Mouse (Mus musculus) heart, embryonic 10.5 days (tissue): ENCODE measurements around the gene Stim2. TPM values are rescaled to one million over a fixed set of nuclear protein-coding genes. Genes with fewer than 3 reads are reported as not detected.

Source experiments
- DNase-seq: peaks from one replicate; pipeline ENCODE4 v3.0.0-alpha.2; 2017; ENCODE audit warnings: low spot score
- H3K27ac ChIP-seq: fragments of 300-500 bp; sonication (generic); 2 replicates; pipeline ENCODE4 v1.5.1; 2016; ENCODE audit warnings: mild to moderate bottlenecking
- H3K27me3 ChIP-seq: fragments of 300-500 bp; sonication (generic); 2 replicates; pipeline ENCODE4 v1.6.1; 2016; ENCODE audit warnings: mild to moderate bottlenecking; ENCODE audit not compliant: poor library complexity, insufficient read depth, severe bottlenecking
- H3K36me3 ChIP-seq: fragments of 300-500 bp; sonication (generic); 2 replicates; pipeline ENCODE4 v1.6.1; 2016; ENCODE audit warnings: mild to moderate bottlenecking, moderate library complexity
- H3K4me1 ChIP-seq: fragments of 300-500 bp; sonication (generic); 2 replicates; pipeline ENCODE4 v1.6.1; 2016; ENCODE audit warnings: mild to moderate bottlenecking
- H3K4me3 ChIP-seq: fragments of 300-500 bp; sonication (generic); 2 replicates; pipeline ENCODE4 v1.5.1; 2016; ENCODE audit warnings: mild to moderate bottlenecking, moderate library complexity
- H3K9me3 ChIP-seq: fragments of 300-500 bp; sonication (generic); 2 replicates; pipeline ENCODE4 v1.6.1; 2016; ENCODE audit warnings: mild to moderate bottlenecking, moderate library complexity
- WGBS: fragments of 180-500 bp; shearing (Covaris S2); methylation state at CpG from one replicate; pipeline ENCODE4 v1.1.7; 2016; 5-methylcytosine and 5-hydroxymethylcytosine counted together
- polyA plus RNA-seq: library from polyadenylated mRNA; unstranded; fragments of >200 nt; fragmentation: Nextera tagmentation; extraction: Ambion mirVana; gene quantifications from 2 replicates; pipeline ENCODE4 v1.2.1, GENCODE M21; 2016

Gene Stim2
- polyA plus RNA-seq, 1 experiment from 2014 or later: 15.2 TPM

DNA sequence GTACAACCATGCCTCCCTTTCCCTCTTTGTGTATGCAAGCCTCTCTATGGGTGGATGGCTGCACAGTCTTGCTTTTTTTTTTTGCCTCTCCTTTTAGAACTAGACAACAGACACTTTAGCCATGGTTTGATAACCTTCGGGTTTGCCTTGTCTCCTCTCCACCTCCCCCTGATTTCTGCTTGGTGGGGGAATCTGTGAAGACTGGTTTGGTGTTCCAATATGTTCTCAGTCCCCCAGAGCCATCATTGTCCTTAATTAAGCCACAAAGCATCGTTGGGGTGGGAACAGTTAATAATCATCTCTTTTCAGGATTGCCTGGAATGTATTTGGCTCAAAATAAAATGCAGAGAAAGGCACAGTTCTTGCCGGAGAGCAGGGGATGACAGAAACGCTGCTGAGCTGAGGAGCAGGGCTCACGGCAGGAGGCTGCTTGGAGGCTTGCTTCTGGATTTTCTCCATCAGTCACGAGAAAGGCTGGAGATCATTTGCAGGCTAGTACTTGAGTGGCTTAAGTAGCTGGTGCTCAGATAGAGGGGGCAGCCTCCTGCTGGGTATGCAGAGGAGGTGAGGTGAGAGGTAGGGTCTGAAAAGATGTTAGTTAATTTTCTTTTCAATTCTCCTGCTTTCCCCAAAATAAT lies 161.0 kb downstream of the Stim2 start:
- Histone ChIP-seq H3K27me3 (no peaks in the 10 kb centered on the region; the same call in 1 of the 2 replicates), H3K36me3 (no peaks in the 10 kb centered on the region), H3K27ac (peak overlapping the region; percentile 70), H3K4me1 (peaks cover 25% of the 10 kb centered on the region), H3K9me3 (no peaks in the 10 kb centered on the region), H3K4me3 (peak overlapping the region; percentile 31)
- WGBS: 4% methylated on average over 6 of the region's 6 CpGs
- DNase-seq: no peak

- H3K4me1 ChIP-seq: peaks cover 25% of the 10 kb centered on the region
- 79% methylated on average over 4 of the region's 4 CpGs for WGBS
- DNase-seq: no peak
- H3K4me3 ChIP-seq: no peak overlapping the region
- no peaks in the 10 kb centered on the region for H3K9me3 ChIP-seq
- H3K27me3 ChIP-seq: no peaks in the 10 kb centered on the region; the same call in 1 of the 2 replicates
- no peak overlapping the region for H3K27ac ChIP-seq
- H3K36me3 ChIP-seq: no peaks in the 10 kb centered on the region
Measured at GRCm38 (mm10) chr5:54160561-54160960, 162.3 kb downstream of the Stim2 start.

GRCm38 (mm10) chr5:54163890-54164289 lies 165.6 kb downstream of the Stim2 start:
- no peaks in the 10 kb centered on the region for H3K9me3 ChIP-seq
- no peak overlapping the region for H3K4me3 ChIP-seq
- H3K27ac ChIP-seq: no peak overlapping the region
- no peak for DNase-seq
- peaks cover 11% of the 10 kb centered on the region for H3K4me1 ChIP-seq
- 76% methylated on average over 4 of the region's 4 CpGs for WGBS
- H3K36me3 ChIP-seq: no peaks in the 10 kb centered on the region
- H3K27me3 ChIP-seq: no peaks in the 10 kb centered on the region; the same call in 1 of the 2 replicates

Other genes with a start within 250 kb of the Stim2 start
- gene Tbc1d19, start 188.9 kb upstream of the Stim2 start, polyA plus RNA-seq: 35.1 and 36.2 TPM in 2 replicates